35 mouse cellular contexts compared by ENCODE assay signal in genomic region chr16:52851129-52851528, GRCm38 (mm10).
"Had no signal": no experiment of that assay in that cellular context is flagged by ENCODE, and none has a peak within 500 bp of the region (broad histone marks: within the 10 kb centered on the region; RNA-seq: fewer than 3 reads in every experiment).

No protein-coding gene starts in this region.

- H3K27me3 ChIP-seq: heart, embryonic 12.5 days; heart, embryonic 13.5 days; heart, embryonic 15.5 days; hindbrain, embryonic 12.5 days; hindbrain, embryonic 13.5 days; hindbrain, embryonic 15.5 days; intestine, embryonic 15.5 days; kidney, embryonic 15.5 days had no signal

- H3K4me2 ChIP-seq: heart, embryonic 11.5 days; heart, embryonic 12.5 days; heart, embryonic 13.5 days; heart, embryonic 15.5 days; hindbrain, embryonic 12.5 days; hindbrain, embryonic 13.5 days; hindbrain, embryonic 14.5 days; hindbrain, embryonic 15.5 days; intestine, embryonic 15.5 days; kidney, embryonic 15.5 days had no signal

- H3K36me3 ChIP-seq: heart, embryonic 10.5 days; heart, embryonic 12.5 days; heart, embryonic 13.5 days; heart, embryonic 15.5 days; hindbrain, embryonic 10.5 days; hindbrain, embryonic 12.5 days; hindbrain, embryonic 13.5 days; hindbrain, embryonic 15.5 days; intestine, embryonic 15.5 days; kidney, embryonic 15.5 days had no signal

- H3K4me3 ChIP-seq: heart, embryonic 10.5 days; heart, embryonic 12.5 days; heart, embryonic 13.5 days; heart, embryonic 15.5 days; hindbrain, embryonic 10.5 days; hindbrain, embryonic 12.5 days; hindbrain, embryonic 13.5 days; hindbrain, embryonic 15.5 days; intestine, embryonic 15.5 days; kidney, embryonic 15.5 days; layer of hippocampus, adult 2 months; left cerebral cortex, adult 2 months had no signal

- DNase-seq: heart, postnatal 10 days; heart, postnatal 14 days; heart, postnatal 36 days; heart, postnatal 4 days; kidney, adult 11 months; kidney, adult 18-20 months; kidney, adult 2 months; kidney, adult 8-10 months; kidney, adult 9 months; kidney, postnatal 10 days; kidney, postnatal 14 days; kidney, postnatal 25 days; kidney, postnatal 36 days; kidney, postnatal 4 days; layer of hippocampus, adult 9-11 months; layer of hippocampus, postnatal 36 days had no signal

- H3K9me3 ChIP-seq: heart, embryonic 10.5 days; heart, embryonic 12.5 days; heart, embryonic 13.5 days; heart, embryonic 15.5 days; hindbrain, embryonic 10.5 days; hindbrain, embryonic 12.5 days; hindbrain, embryonic 13.5 days; hindbrain, embryonic 15.5 days; intestine, embryonic 15.5 days; kidney, embryonic 15.5 days had no signal

- H3K27ac ChIP-seq: heart, embryonic 10.5 days; heart, embryonic 13.5 days; heart, embryonic 15.5 days; hindbrain, embryonic 10.5 days; hindbrain, embryonic 12.5 days; hindbrain, embryonic 13.5 days; hindbrain, embryonic 14.5 days; hindbrain, embryonic 15.5 days; hindbrain, postnatal 0 days; intestine, embryonic 15.5 days; kidney, embryonic 15.5 days; kidney, postnatal 0 days; layer of hippocampus, adult 2 months; left cerebral cortex, adult 2 months had no signal

- H3K4me1 ChIP-seq: heart, embryonic 10.5 days; heart, embryonic 12.5 days; heart, embryonic 13.5 days; heart, embryonic 15.5 days; hindbrain, embryonic 10.5 days; hindbrain, embryonic 12.5 days; hindbrain, embryonic 13.5 days; hindbrain, embryonic 15.5 days; intestine, embryonic 15.5 days; kidney, embryonic 15.5 days had no signal

- ATAC-seq: hindbrain, embryonic 16.5 days; hindbrain, postnatal 0 days; intestine, embryonic 15.5 days; intestine, embryonic 16.5 days; intestine, postnatal 0 days had no signal

- H3K9ac ChIP-seq: heart, embryonic 12.5 days; heart, embryonic 13.5 days; heart, embryonic 15.5 days; hindbrain, embryonic 12.5 days; hindbrain, embryonic 13.5 days; hindbrain, embryonic 14.5 days; hindbrain, embryonic 15.5 days; intestine, embryonic 15.5 days; kidney, embryonic 15.5 days had no signal
